Mouse (Mus musculus) thymus, adult 18-20 months (tissue): ENCODE data around the gene Camkmt.
A peak's percentile ranks its signal among the peaks of the same experiment; 100 is the strongest.

Experiments used
- DNase-seq, 2 experiments: peaks; one replicate each; pipeline ENCODE4 v3.0.0; 2022; ENCODE audit warnings: mixed read lengths in 2 of 2

The Camkmt gene

GRCm38 (mm10) chr17:85177231-85177630, 86.9 kb downstream of the Camkmt start:
- DNase-seq = no peak

GRCm38 (mm10) chr17:85180471-85181060, 90.2 kb downstream of the Camkmt start:
- no peak for DNase-seq

GRCm38 (mm10) chr17:85189227-85190127, 99.1 kb downstream of the Camkmt start:
- DNase-seq = peak; percentile 62 to 71

GRCm38 (mm10) chr17:85190128-85190435, 99.7 kb downstream of the Camkmt start:
- no peak for DNase-seq

- DNase-seq = no peak
Observed at GRCm38 (mm10) chr17:85193294-85193693, 102.9 kb downstream of the Camkmt start.

GRCm38 (mm10) chr17:85198781-85199180, 108.4 kb downstream of the Camkmt start:
- no peak for DNase-seq

GRCm38 (mm10) chr17:85199321-85199720, 109.0 kb downstream of the Camkmt start:
- no peak for DNase-seq

- no peak for DNase-seq
Observed at GRCm38 (mm10) chr17:85218054-85218453, 127.7 kb downstream of the Camkmt start.

GRCm38 (mm10) chr17:85242109-85242508, 151.8 kb downstream of the Camkmt start:
- no peak for DNase-seq

GRCm38 (mm10) chr17:85248962-85249361, 158.6 kb downstream of the Camkmt start:
- no peak for DNase-seq

GRCm38 (mm10) chr17:85249744-85250143, 159.4 kb downstream of the Camkmt start:
- DNase-seq = no peak

GRCm38 (mm10) chr17:85256930-85257329, 166.6 kb downstream of the Camkmt start:
- DNase-seq = no peak

GRCm38 (mm10) chr17:85257348-85257747, 167.0 kb downstream of the Camkmt start:
- DNase-seq = no peak

GRCm38 (mm10) chr17:85258703-85259341, 168.5 kb downstream of the Camkmt start:
- no peak for DNase-seq

GRCm38 (mm10) chr17:85266831-85267422, 176.6 kb downstream of the Camkmt start:
- DNase-seq = no peak

GRCm38 (mm10) chr17:85271466-85272175, 181.3 kb downstream of the Camkmt start:
- no peak for DNase-seq

- no peak for DNase-seq
Observed at GRCm38 (mm10) chr17:85279720-85280119, 189.4 kb downstream of the Camkmt start.

GRCm38 (mm10) chr17:85282447-85282846, 192.1 kb downstream of the Camkmt start:
- no peak for DNase-seq

- no peak for DNase-seq
Observed at GRCm38 (mm10) chr17:85291154-85291553, 200.8 kb downstream of the Camkmt start.

GRCm38 (mm10) chr17:85291601-85292000, 201.2 kb downstream of the Camkmt start:
- no peak for DNase-seq

GRCm38 (mm10) chr17:85292276-85292675, 201.9 kb downstream of the Camkmt start:
- no peak for DNase-seq

GRCm38 (mm10) chr17:85303686-85304085, 213.3 kb downstream of the Camkmt start:
- DNase-seq = no peak

- no peak for DNase-seq
Observed at GRCm38 (mm10) chr17:85308566-85308965, 218.2 kb downstream of the Camkmt start.
